Mouse (Mus musculus): ENCODE measurements around the gene Iqce.
A peak's percentile ranks its signal among the peaks of the same experiment; 100 is the strongest.

The Iqce gene

DNA sequence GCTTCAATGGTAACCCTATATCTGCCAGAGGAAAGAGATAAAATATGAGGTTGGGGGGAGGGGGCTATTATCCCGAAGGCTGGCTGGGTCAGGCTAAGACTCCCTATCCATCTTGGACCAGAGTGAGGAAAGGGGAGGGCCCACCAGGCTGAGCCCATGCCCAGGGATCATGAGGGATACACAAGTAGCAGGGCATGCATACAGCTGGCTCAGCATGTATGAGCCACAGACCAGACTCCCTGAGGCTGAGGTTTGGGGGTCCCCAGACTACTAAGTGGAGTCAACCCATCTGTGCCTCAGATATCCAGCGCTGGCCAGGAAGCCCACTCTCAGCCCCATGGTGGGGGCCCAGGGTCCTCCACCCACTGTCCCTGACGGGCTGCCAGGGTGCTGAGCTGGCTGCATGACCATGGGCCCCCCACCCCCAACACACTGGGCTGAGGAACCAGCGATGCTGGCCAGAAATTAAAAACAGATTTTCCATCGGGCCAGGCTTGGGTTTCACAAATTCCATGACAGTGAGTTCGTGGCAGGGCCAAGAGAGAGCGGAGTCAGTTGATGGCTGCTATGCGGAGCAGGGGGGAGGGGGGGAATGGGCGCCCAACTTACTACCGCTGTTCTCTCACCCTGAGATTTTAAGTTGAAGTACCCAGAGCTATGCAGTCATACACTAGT is 60.8 kb downstream of the Iqce start:
- DNase-seq (ENCODE audit: low read depth in 1 of 2, low spot score in 2 of 2), result no peak

DNA sequence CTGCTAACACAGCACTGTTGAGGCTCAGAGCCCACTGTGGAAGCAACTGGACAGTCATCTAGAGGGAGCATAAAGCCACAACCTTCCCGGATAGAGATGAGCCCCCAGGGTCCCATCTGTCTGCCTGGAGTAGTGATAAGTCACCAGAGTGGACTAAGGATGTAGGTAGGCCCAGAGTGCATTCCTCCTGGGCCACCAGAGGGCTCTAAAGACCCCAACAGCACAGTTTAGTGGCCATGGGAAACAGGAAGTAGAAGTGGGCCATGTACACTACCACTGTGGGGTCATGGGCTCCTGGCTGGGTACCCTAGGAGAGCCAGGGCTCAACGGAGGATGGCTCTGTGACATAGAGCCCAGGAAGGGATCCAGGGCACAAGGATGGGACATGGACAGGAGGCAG is 61.4 kb downstream of the Iqce start:
- no peak for DNase-seq (ENCODE audit: low read depth in 1 of 2, low spot score in 2 of 2)

- DNase-seq (ENCODE audit: low read depth in 1 of 2, low spot score in 2 of 2), result no peak
Observed at GRCm38 (mm10) chr5:140639871-140640270, 62.3 kb downstream of the Iqce start.

DNA sequence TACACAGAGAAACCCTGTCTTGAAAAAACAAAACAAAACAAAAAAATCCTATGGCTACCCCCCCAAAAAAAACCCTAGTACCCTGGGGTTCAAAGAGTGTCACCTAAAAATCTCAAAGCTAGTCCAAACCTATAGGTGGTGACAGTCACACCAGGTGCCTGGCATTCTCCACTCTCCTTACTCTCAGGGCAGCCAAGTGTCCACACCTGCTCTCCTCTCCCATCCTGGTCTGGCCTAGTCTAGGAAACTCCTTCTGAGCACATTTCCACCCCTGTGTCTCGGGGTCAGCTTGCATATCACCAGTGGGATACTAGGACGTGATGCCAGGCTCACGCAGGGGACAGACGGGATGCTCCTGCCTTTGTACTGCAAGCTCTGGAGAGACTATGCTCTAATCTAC is 62.9 kb downstream of the Iqce start:
- DNase-seq (ENCODE audit: low read depth in 1 of 2, low spot score in 2 of 2), result no peak

GRCm38 (mm10) chr5:140638484-140638883 is 63.7 kb downstream of the Iqce start:
- DNase-seq (ENCODE audit: low read depth in 1 of 2, low spot score in 2 of 2), result no peak

- no peak for DNase-seq (ENCODE audit: low read depth in 1 of 2, low spot score in 2 of 2)
Observed at GRCm38 (mm10) chr5:140637989-140638388, 64.2 kb downstream of the Iqce start.

GRCm38 (mm10) chr5:140637058-140637410 is 65.1 kb downstream of the Iqce start:
- no peak for DNase-seq (ENCODE audit: low read depth in 1 of 2, low spot score in 2 of 2)

GRCm38 (mm10) chr5:140636316-140637057 is 65.7 kb downstream of the Iqce start:
- DNase-seq (ENCODE audit: low read depth in 1 of 2, low spot score in 2 of 2), result no peak

- DNase-seq (ENCODE audit: low read depth in 1 of 2, low spot score in 2 of 2), result no peak
Observed at GRCm38 (mm10) chr5:140634798-140635722, 67.1 kb downstream of the Iqce start.

- DNase-seq (ENCODE audit: low read depth in 1 of 2, low spot score in 2 of 2), result no peak
Observed at GRCm38 (mm10) chr5:140633432-140633831, 68.7 kb downstream of the Iqce start.

DNA sequence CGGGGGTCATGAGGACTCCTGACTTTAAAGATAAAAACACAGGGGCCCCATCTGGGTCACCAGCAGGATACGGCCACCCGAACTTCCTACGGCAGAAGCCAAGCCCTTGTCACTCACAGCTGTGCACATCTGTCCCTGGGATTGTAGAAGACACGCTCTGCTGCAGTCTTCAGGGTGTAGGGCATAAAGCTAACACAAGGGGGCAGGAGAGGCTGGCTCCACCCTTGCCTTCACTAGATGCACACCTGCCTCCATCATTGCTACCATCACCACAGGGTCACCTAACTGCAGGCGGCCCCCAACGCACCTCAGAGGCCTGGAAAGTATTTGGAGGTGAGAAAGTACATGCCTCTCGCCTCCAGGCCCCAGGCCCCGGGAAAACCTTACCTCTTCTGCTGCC is 73.2 kb downstream of the Iqce start:
- no peak for DNase-seq (ENCODE audit: low read depth in 1 of 2, low spot score in 2 of 2)

GRCm38 (mm10) chr5:140627580-140627979 is 74.6 kb downstream of the Iqce start:
- DNase-seq (ENCODE audit: low read depth in 1 of 2, low spot score in 2 of 2), result no peak

DNA sequence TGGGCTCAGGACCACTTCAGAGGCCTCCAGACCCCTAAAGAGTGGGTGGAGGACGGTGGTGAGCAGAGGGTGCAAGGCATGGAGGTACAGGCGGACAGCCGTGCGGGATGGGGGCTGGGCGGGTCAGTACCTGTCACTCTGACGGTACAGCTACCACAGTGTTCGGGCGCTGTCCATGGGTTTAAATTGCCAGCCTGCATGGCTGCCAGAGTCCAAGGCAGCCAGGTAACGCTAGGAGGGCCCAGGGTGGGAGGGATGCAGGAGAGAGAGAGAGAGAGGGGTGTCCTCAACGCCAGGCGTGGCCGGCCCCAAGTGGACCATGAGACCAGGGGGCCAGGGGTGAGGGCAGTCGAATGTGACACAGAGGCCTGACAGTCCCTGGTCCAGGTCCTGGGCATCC is 77.2 kb downstream of the Iqce start:
- no peak for DNase-seq (ENCODE audit: low read depth in 1 of 2, low spot score in 2 of 2)

- DNase-seq (ENCODE audit: low read depth in 1 of 2, low spot score in 2 of 2), result no peak
Observed at GRCm38 (mm10) chr5:140624238-140624637, 77.9 kb downstream of the Iqce start.

- DNase-seq (ENCODE audit: low read depth in 1 of 2, low spot score in 2 of 2), result no peak
Observed at GRCm38 (mm10) chr5:140623791-140624190, 78.4 kb downstream of the Iqce start.

GRCm38 (mm10) chr5:140622978-140623670 is 79.1 kb downstream of the Iqce start:
- DNase-seq (ENCODE audit: low read depth in 1 of 2, low spot score in 2 of 2), result no peak

DNA sequence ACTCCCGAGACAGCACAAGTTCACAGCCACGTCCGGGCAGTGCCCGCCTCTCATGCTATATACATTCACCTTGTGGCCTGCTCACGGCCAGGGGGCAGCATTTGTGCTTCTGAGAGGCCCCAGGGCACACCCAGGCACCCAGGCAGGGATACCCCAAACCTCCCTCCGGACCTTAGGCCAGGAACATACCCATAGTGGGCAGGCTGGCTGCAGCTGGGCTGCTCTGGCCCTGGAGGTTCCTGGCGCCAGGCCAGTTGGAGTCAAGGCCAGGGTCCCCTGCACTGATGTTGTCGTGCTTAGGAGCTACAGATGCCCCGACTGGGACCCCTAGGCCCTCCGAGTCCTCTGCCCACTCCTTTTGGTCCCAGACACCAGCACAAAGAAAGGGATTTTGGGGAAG is 80.7 kb downstream of the Iqce start:
- no peak for DNase-seq (ENCODE audit: low read depth in 1 of 2, low spot score in 2 of 2)

DNA sequence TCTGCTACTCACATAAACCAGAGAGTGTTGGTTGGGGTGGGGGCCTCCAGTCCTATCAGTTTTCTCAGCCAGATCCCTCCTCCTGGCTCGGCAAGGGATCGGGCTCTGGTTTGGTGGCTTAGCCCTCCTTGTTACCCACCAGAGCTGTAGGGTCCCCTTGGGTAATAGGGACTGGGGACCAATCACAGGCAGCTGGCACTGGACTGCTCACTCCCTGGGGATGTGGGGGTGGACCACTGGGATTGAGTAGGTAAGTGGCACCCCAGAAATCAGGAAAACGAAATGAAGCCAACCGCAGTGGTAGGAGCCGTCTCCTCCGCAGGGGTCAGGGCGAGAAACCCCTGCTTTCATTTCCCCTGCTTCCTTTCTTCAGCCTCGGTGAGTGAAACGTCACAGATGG is 81.1 kb downstream of the Iqce start:
- DNase-seq (ENCODE audit: low read depth in 1 of 2, low spot score in 2 of 2), result no peak

GRCm38 (mm10) chr5:140619895-140620736 is 82.1 kb downstream of the Iqce start:
- no peak for DNase-seq (ENCODE audit: low read depth in 1 of 2, low spot score in 2 of 2)

DNA sequence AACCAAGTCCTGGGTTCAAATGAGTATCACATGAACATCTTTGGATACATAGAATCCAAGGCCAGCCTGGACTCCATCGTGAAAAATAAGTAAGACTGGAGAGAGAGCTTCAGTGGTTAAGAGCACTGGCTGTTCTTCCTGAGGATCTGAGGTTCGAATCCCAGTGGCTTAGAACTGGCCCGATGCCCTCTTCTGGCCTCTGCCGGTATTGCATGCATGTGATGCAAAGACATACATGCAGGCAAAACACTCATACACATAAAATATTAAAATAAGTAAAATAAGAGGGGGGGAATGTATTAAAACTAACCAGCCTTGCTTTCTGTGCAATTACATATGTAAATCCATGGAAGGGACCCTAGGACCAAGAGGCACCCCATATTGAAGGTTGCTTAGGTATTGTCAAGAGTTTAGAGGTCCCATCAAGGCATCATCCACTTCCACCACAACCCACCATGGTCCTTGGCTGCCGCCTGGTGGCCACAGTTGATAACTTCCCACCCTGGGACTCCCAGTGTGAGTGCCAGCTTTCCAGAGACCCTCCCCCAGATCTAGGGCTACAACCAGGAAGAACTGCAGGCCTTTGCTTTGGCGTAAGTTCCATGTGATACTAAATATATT is 82.9 kb downstream of the Iqce start:
- DNase-seq (ENCODE audit: low read depth in 1 of 2, low spot score in 2 of 2), result peak; percentile 46 to 77
